Mouse (Mus musculus) stomach, postnatal 0 days (tissue): ENCODE measurements around the gene Gng2.

ENCODE experiments used
- CTCF ChIP-seq: IDR thresholded peaks from 2 replicates; pipeline ENCODE4 v1.5.1; 2016; ENCODE audit warnings: antibody characterized with exemption, low read depth, mild to moderate bottlenecking, moderate library complexity
- EP300 ChIP-seq: optimal IDR thresholded peaks from 2 replicates; pipeline ENCODE3; 2016; ENCODE audit warnings: antibody characterized with exemption

- TF ChIP-seq EP300 (no peak), CTCF (no peak)
Observed at GRCm38 (mm10) chr14:19904031-19904430, 73.4 kb downstream of the Gng2 start.
